Mouse (Mus musculus) Patski (cell line): Measurements from ENCODE around the gene Gm20388. TPM values are rescaled to one million over a fixed set of nuclear protein-coding genes. Genes with fewer than 3 reads are reported as not detected.

ENCODE experiments used
- ATAC-seq: fragments of 100-300 bp; one replicate; pipeline ENCODE4 v1.8.0; 2021
- CTCF ChIA-PET: fragments of 350-600 bp; sonication (Branson Sonifier 250); formaldehyde crosslinking; loops from one replicate; lab custom pipeline; 2022; ENCODE audit warnings: inconsistent platforms; lab: Charles Lee
- POLR2A ChIA-PET: fragments of 350-600 bp; sonication (Branson Sonifier 250); formaldehyde crosslinking; loops from one replicate; lab custom pipeline; 2022; ENCODE audit warnings: antibody characterized with exemption, inconsistent platforms; lab: Charles Lee
- DNase-seq: peaks from one replicate; pipeline ENCODE4 v3.0.0-alpha.2; 2011; ENCODE audit warnings: low read depth, low spot score
- H3K27me3 ChIP-seq: fragments of 371-371 bp; one replicate; pipeline ENCODE4 v1.5.1; 2021
- CTCF ChIP-seq: fragments of 100-300 bp; IDR thresholded peaks from one replicate; pipeline ENCODE4 v1.5.1; 2021
- in situ Hi-C: fragments of 300-500 bp; cut with MboI; formaldehyde crosslinking; loops from 3 replicates; pipeline ENCODE4 v1.11.1; 2018; ENCODE audit warnings: low pct_unique_long_range_greater_than_20kb, mixed read lengths
- polyA plus RNA-seq: library from polyadenylated mRNA; unstranded; gene quantifications from one replicate; pipeline ENCODE4 v1.2.3, GENCODE M21; 2021

The Gm20388 gene
- polyA plus RNA-seq, 1 experiment from 2014 or later, result 86.7 TPM

DNA sequence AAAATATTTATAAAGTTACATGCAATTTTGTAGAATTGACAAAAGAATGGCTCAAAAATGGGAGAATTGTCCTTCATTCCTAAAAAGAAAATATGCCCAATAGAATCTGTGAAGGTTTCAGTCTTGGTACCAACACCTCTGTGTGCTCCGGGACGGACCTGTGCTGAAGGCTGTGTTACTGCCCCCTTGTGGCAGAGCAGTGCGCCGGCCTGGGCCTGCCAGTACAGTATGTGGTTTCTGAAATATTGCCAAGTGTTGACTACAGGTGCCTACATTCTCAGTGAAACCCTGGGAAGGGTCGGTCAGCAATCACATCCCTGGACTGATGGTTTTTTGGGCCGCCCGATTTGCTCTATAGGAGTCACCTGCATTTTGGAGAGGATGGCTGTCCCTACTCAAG, 1688.3 kb downstream of the Gm20388 start:
- POLR2A ChIA-PET, result interaction anchor here (1.0 kb wide), 1 partner anchor 67 kb away, joined by 3 read pairs; no protein-coding TSS in a partner anchor
- TF ChIP-seq CTCF, result no peak
- ATAC-seq (peak; percentile 60), DNase-seq (no peak)
- no peaks in the 10 kb centered on the region for H3K27me3 ChIP-seq
- in situ Hi-C loops, result no loop called here
- CTCF ChIA-PET, result interaction anchor here (0.7 to 1.2 kb wide), 3 partner anchors 10 to 86 kb away, joined by 3 to 4 read pairs (median 3); no protein-coding TSS in a partner anchor

DNA sequence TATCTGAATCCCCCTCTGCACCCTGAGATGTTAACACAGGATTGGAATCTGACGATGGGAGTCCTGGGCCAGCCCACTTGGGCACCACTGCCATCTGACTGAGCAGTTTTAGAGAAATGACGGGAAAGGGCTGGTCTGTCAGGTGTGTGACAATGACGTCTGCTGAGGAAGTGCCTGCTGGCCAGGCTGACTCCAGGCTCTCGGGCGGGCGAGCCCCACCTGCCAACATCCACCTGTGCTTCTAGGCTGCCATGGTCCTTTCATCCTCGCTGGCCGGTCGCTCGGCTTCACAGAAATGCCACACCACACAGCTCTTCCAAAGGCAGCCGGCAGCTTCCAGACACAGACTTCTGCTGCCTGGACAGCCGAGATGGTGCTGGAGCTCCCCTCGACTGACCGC, 1689.2 kb downstream of the Gm20388 start:
- ATAC-seq (no peak), DNase-seq (no peak)
- TF ChIP-seq CTCF, result no peak
- ChIA-PET CTCF (interaction anchor here (0.7 to 1.2 kb wide), 4 partner anchors 9 to 85 kb away, joined by 3 to 4 read pairs (median 3); no protein-coding TSS in a partner anchor), POLR2A (interaction anchor here (1.0 kb wide), 1 partner anchor 68 kb away, joined by 3 read pairs; no protein-coding TSS in a partner anchor)
- in situ Hi-C loops, result no loop called here
- H3K27me3 ChIP-seq, result no peaks in the 10 kb centered on the region

DNA sequence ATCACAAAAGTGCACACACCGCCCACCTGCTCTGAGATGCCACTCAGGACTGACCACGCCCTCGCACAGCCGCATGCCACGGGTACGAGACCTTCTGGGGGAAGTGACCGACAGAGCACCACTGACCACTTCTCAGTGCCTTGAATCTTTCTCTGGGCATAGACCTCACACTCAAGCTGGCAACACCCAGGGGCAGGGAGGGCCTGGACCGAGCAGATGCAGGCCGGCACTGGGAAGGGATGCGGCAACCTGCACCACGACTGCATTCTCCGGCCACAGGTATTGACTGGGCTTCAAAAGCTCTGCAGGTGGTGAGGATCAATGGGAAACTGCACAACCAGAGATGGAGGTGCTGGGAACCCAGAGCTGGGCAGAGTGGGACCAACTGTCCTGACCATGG, 1691.8 kb downstream of the Gm20388 start:
- ATAC-seq (no peak), DNase-seq (no peak)
- TF ChIP-seq CTCF, result no peak
- H3K27me3 ChIP-seq, result no peaks in the 10 kb centered on the region
- in situ Hi-C loops, result no loop called here
- POLR2A ChIA-PET, result interaction anchor here (0.6 to 0.7 kb wide), 2 partner anchors 33 to 365 kb away, joined by 3 to 4 read pairs; no protein-coding TSS in a partner anchor
- CTCF ChIA-PET, result interaction anchor here (0.6 to 2.7 kb wide), 15 partner anchors 9 to 229 kb away, joined by 3 to 15 read pairs (median 4); no protein-coding TSS in a partner anchor

DNA sequence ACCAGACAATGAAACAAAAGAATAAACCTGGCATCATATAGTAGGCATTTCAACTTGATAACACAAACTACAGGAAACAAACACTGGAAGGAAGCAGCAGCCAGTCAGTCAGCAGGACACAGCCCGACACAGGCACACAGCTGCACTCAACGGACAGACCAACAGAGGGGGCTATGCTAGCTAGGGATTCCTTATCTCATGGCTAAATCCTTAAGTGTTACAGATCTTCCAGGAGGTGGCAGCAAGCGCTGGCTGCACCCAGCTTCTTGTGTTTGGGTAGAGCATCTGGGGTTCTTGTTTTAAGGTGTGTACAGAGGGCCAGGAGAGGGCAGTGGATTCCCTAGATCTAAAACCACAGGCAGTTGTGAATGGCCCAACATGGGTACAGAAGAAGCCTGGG, 1692.2 kb downstream of the Gm20388 start:
- ATAC-seq, result peak; percentile 21
- ChIA-PET CTCF (interaction anchor here (0.6 to 2.7 kb wide), 16 partner anchors 9 to 228 kb away, joined by 3 to 15 read pairs (median 4); no protein-coding TSS in a partner anchor), POLR2A (interaction anchor here (0.6 to 0.7 kb wide), 3 partner anchors 34 to 49 kb away, joined by 3 to 5 read pairs (median 4); no protein-coding TSS in a partner anchor)
- no peaks in the 10 kb centered on the region for H3K27me3 ChIP-seq
- TF ChIP-seq CTCF, result no peak
- in situ Hi-C loops, result no loop called here
- no peak for DNase-seq

DNA sequence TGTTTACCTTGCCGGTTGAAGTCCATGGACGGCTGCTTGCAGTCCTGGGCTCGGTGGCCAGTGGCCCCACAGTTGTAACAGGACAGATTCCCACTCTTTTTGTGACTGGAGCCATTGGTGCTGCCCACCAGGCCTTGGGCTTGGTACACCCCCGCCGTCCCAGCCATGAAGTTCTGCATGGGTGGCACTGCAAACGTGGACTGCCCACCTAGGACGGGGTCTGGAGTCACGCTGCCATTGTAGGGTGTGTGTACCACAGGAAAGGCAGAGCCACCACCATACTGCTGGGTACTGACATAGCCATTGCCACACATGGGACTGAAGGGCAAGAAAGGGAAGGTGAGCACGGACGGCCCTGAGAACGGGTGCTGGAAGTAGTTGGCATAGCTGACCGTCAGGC, 1693.2 kb downstream of the Gm20388 start:
- ChIA-PET CTCF (interaction anchor here (0.8 to 2.7 kb wide), 7 partner anchors 11 to 51 kb away, joined by 3 to 12 read pairs (median 7); no protein-coding TSS in a partner anchor), POLR2A (interaction anchor here (0.7 kb wide), 1 partner anchor 41 kb away, joined by 5 read pairs; no protein-coding TSS in a partner anchor)
- no peak for TF ChIP-seq CTCF
- DNase-seq (no peak), ATAC-seq (no peak)
- in situ Hi-C loops, result no loop called here
- H3K27me3 ChIP-seq, result no peaks in the 10 kb centered on the region

DNA sequence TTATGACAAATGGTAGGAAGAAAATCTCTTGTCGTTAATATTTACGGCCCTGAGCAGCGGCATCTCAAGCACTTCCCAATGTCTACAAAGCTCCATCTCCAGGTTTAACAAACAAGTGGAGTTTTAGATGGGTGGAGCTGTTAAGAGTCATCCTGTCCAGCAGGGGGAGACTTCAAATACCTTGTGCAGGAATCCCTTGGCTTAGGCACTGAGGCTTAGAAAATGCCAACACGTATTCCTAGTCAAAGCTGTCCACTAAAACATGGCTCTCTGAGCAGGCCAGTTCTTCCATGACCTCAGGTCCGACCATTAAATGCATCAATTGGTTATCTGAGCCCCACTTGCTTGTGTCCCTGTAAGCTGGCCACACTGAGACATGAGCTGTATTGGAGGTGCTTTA, 1697.0 kb downstream of the Gm20388 start:
- in situ Hi-C loops, result loop anchor here (5.0 kb wide), 1 partner anchor 65 kb away; no protein-coding TSS in a partner anchor
- CTCF ChIA-PET, result interaction anchor here (0.7 to 2.5 kb wide), 14 partner anchors 9 to 77 kb away, joined by 3 to 12 read pairs (median 4); no protein-coding TSS in a partner anchor
- ATAC-seq (no peak), DNase-seq (no peak)
- H3K27me3 ChIP-seq, result no peaks in the 10 kb centered on the region
- POLR2A ChIA-PET, result interaction anchor here (1.3 kb wide), 1 partner anchor 15 kb away, joined by 4 read pairs; no protein-coding TSS in a partner anchor
- TF ChIP-seq CTCF, result no peak

DNA sequence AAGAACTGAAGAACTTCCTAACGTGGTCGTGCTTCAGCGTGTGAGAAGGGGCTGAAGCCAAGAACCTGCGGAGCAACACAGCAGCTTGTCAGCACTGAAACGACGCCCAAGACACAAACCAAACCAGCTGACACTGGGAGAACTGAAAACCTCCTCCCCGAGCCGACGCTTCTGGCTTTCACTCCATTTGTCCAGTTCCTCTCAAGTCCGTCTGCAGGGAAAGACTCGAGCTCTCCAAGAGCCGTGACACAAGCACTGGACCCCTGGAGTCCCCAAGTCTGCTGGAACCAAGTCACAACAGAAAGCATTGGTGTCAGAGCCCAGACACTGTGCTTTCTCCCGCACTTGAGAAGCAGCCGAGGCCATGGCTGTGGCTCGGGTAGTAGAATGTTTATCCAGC, 1698.6 kb downstream of the Gm20388 start:
- TF ChIP-seq CTCF, result no peak
- POLR2A ChIA-PET, result no interaction called here
- no peaks in the 10 kb centered on the region for H3K27me3 ChIP-seq
- DNase-seq (no peak), ATAC-seq (no peak)
- CTCF ChIA-PET, result interaction anchor here (1.0 to 2.5 kb wide), 4 partner anchors 10 to 18 kb away, joined by 3 to 9 read pairs (median 5); no protein-coding TSS in a partner anchor
- in situ Hi-C loops, result loop anchor here (5.0 kb wide), 1 partner anchor 63 kb away; no protein-coding TSS in a partner anchor

DNA sequence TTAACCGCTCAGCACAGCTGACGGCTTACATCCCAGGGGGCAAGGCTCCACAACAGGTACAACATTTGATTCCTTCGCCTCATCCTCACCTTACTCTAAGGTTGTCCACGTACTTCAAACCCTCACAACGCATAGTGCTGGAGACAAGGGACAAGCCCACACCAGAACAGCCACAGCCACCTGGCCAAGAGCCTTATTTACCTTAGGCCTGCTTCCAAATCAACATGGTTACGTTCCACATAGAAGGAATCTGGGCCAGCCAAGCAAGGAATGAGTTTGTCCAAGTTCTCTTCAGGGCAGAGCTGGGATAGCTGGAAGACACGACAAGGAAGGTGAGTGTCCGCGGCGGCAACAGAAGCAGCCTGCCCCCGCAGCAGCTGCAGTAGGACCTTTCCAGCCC, 1699.3 kb downstream of the Gm20388 start:
- ChIA-PET CTCF (interaction anchor here (1.0 kb wide), 1 partner anchor 12 kb away, joined by 3 read pairs; no protein-coding TSS in a partner anchor), POLR2A (no interaction called here)
- ATAC-seq (no peak), DNase-seq (no peak)
- no peaks in the 10 kb centered on the region for H3K27me3 ChIP-seq
- no peak for TF ChIP-seq CTCF
- in situ Hi-C loops, result loop anchor here (5.0 kb wide), 1 partner anchor 62 kb away; no protein-coding TSS in a partner anchor

DNA sequence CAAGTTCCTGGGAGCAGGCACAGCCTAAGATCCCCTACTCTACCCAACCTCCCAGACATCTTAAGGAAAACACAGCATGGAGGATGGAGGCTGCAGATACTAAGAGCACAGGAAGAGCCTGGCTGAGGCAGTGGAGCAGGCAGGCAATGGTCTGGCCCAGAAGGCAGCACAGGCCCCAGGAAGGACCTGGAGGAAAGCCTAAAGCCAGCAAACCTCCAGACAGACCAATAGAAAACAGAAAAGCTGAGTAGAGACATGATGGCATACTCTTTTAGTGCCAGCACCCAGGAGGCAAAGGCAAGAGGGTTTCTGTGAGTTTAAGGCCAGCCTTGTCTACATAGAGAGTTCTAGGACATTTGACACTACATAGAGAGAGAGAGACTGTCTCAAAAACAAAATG, 1702.8 kb downstream of the Gm20388 start:
- DNase-seq (no peak), ATAC-seq (no peak)
- in situ Hi-C loops, result no loop called here
- no peak for TF ChIP-seq CTCF
- POLR2A ChIA-PET, result no interaction called here
- H3K27me3 ChIP-seq, result no peaks in the 10 kb centered on the region
- CTCF ChIA-PET, result no interaction called here

DNA sequence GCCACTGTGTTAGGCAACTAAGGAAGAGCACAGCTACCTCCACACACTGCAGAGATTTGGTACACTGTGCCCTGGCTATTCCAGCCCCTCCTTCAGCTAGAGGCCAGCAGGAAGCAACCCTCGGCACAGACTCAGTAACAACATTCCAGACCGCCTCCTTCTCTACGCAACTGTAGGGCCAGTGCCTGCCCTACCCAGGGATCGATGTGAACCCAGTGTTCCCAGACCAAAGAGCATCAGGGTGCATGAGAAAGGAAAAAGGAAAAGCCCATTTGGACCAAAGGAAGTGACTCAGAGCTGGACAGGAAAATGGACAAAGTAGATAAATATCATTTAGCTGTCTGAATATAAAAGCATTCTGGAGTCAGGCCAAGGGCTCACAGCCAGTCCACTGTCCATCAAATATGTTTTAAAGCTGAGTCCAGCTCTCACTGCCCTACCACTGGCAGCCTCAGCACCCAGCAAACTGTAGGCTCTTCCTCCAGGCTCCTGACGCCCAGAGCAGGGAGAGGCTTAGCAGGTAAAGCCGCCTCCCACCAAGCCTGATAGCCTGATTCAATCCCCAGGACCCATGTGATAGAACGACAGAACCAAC, 1708.9 kb downstream of the Gm20388 start:
- TF ChIP-seq CTCF, result no peak
- in situ Hi-C loops, result no loop called here
- CTCF ChIA-PET, result interaction anchor here (1.1 to 2.6 kb wide), 4 partner anchors 8 to 24 kb away, joined by 3 to 9 read pairs (median 6); no protein-coding TSS in a partner anchor

More for the DNA sequence above, 1708.9 kb downstream of the Gm20388 start:
- ATAC-seq (no peak), DNase-seq (no peak)
- H3K27me3 ChIP-seq, result no peaks in the 10 kb centered on the region
- POLR2A ChIA-PET, result interaction anchor here (1.3 kb wide), 1 partner anchor 31 kb away, joined by 3 read pairs; no protein-coding TSS in a partner anchor
